Mouse (Mus musculus): ENCODE measurements around the gene Ctnnd2.

Gene Ctnnd2

GRCm38 (mm10) chr15:30714823-30715222 is 542.4 kb downstream of the Ctnnd2 start:
- no peak for DNase-seq (ENCODE audit: low spot score in 2 of 2)

GRCm38 (mm10) chr15:30718811-30719210 is 546.4 kb downstream of the Ctnnd2 start:
- no peak for DNase-seq (ENCODE audit: low spot score in 2 of 2)

- no peak for DNase-seq (ENCODE audit: low spot score in 2 of 2)
Measured at GRCm38 (mm10) chr15:30719226-30719625, 546.8 kb downstream of the Ctnnd2 start.

- no peak for DNase-seq (ENCODE audit: low spot score in 2 of 2)
Measured at GRCm38 (mm10) chr15:30721098-30721497, 548.7 kb downstream of the Ctnnd2 start.

- no peak for DNase-seq (ENCODE audit: low spot score in 2 of 2)
Measured at GRCm38 (mm10) chr15:30726066-30726465, 553.7 kb downstream of the Ctnnd2 start.

GRCm38 (mm10) chr15:30738178-30738577 is 565.8 kb downstream of the Ctnnd2 start:
- no peak for DNase-seq (ENCODE audit: low spot score in 2 of 2)

- no peak for DNase-seq (ENCODE audit: low spot score in 2 of 2)
Measured at GRCm38 (mm10) chr15:30740728-30741127, 568.3 kb downstream of the Ctnnd2 start.

- DNase-seq (ENCODE audit: low spot score in 2 of 2): no peak
Measured at GRCm38 (mm10) chr15:30757991-30758390, 585.6 kb downstream of the Ctnnd2 start.

GRCm38 (mm10) chr15:30762211-30762610 is 589.8 kb downstream of the Ctnnd2 start:
- no peak for DNase-seq (ENCODE audit: low spot score in 2 of 2)

GRCm38 (mm10) chr15:30762695-30763285 is 590.4 kb downstream of the Ctnnd2 start:
- no peak for DNase-seq (ENCODE audit: low spot score in 2 of 2)

GRCm38 (mm10) chr15:30776931-30777330 is 604.5 kb downstream of the Ctnnd2 start:
- DNase-seq (ENCODE audit: low spot score in 2 of 2): no peak

GRCm38 (mm10) chr15:30777801-30778200 is 605.4 kb downstream of the Ctnnd2 start:
- no peak for DNase-seq (ENCODE audit: low spot score in 2 of 2)

GRCm38 (mm10) chr15:30779903-30780302 is 607.5 kb downstream of the Ctnnd2 start:
- no peak for DNase-seq (ENCODE audit: low spot score in 2 of 2)

GRCm38 (mm10) chr15:30780977-30781376 is 608.6 kb downstream of the Ctnnd2 start:
- DNase-seq (ENCODE audit: low spot score in 2 of 2): no peak

- DNase-seq (ENCODE audit: low spot score in 2 of 2): no peak
Measured at GRCm38 (mm10) chr15:30785706-30786320, 613.4 kb downstream of the Ctnnd2 start.

GRCm38 (mm10) chr15:30793260-30793659 is 620.9 kb downstream of the Ctnnd2 start:
- no peak for DNase-seq (ENCODE audit: low spot score in 2 of 2)

- DNase-seq (ENCODE audit: low spot score in 2 of 2): no peak
Measured at GRCm38 (mm10) chr15:30795723-30796122, 623.3 kb downstream of the Ctnnd2 start.

- no peak for DNase-seq (ENCODE audit: low spot score in 2 of 2)
Measured at GRCm38 (mm10) chr15:30827424-30828263, 655.3 kb downstream of the Ctnnd2 start.

GRCm38 (mm10) chr15:30857277-30858176 is 685.1 kb downstream of the Ctnnd2 start:
- DNase-seq (ENCODE audit: low spot score in 2 of 2): no peak

GRCm38 (mm10) chr15:30867429-30867828 is 695.0 kb downstream of the Ctnnd2 start:
- DNase-seq (ENCODE audit: low spot score in 2 of 2): no peak

- DNase-seq (ENCODE audit: low spot score in 2 of 2): no peak
Measured at GRCm38 (mm10) chr15:30869673-30870512, 697.5 kb downstream of the Ctnnd2 start.

All from spleen, postnatal 14 days (tissue).